Mouse (Mus musculus) adrenal gland, postnatal 25 days (tissue): ENCODE measurements around the gene Dab1. TPM values are rescaled to one million over a fixed set of nuclear protein-coding genes. Genes with fewer than 3 reads are reported as not detected.

Source experiments
- DNase-seq: peaks from one replicate; pipeline ENCODE4 v3.0.0; 2021; ENCODE audit warnings: mixed read lengths
- total RNA-seq: library from RNA; stranded (reverse); gene quantifications from 2 replicates; pipeline ENCODE4 v1.2.3, GENCODE M21; 2021

Gene Dab1
- total RNA-seq, 1 experiment from 2014 or later: 1.0 TPM

- no peak for DNase-seq
Observed at GRCm38 (mm10) chr4:104674706-104675105, 1055.5 kb downstream of the Dab1 start.

GRCm38 (mm10) chr4:104678234-104678633 lies 1059.1 kb downstream of the Dab1 start:
- DNase-seq: no peak

- no peak for DNase-seq
Observed at GRCm38 (mm10) chr4:104680475-104680874, 1061.3 kb downstream of the Dab1 start.

GRCm38 (mm10) chr4:104686137-104686809 lies 1067.1 kb downstream of the Dab1 start:
- no peak for DNase-seq

GRCm38 (mm10) chr4:104689047-104689446 lies 1069.9 kb downstream of the Dab1 start:
- no peak for DNase-seq

- no peak for DNase-seq
Observed at GRCm38 (mm10) chr4:104691026-104691425, 1071.9 kb downstream of the Dab1 start.

- no peak for DNase-seq
Observed at GRCm38 (mm10) chr4:104694188-104694587, 1075.0 kb downstream of the Dab1 start.

GRCm38 (mm10) chr4:104696522-104696921 lies 1077.4 kb downstream of the Dab1 start:
- DNase-seq: no peak

- DNase-seq: no peak
Observed at GRCm38 (mm10) chr4:104697703-104698102, 1078.5 kb downstream of the Dab1 start.

GRCm38 (mm10) chr4:104705664-104706645 lies 1086.8 kb downstream of the Dab1 start:
- no peak for DNase-seq

- DNase-seq: no peak
Observed at GRCm38 (mm10) chr4:104712338-104713083, 1093.4 kb downstream of the Dab1 start.

- no peak for DNase-seq
Observed at GRCm38 (mm10) chr4:104714925-104715519, 1095.9 kb downstream of the Dab1 start.

- no peak for DNase-seq
Observed at GRCm38 (mm10) chr4:104715857-104716256, 1096.7 kb downstream of the Dab1 start.

GRCm38 (mm10) chr4:104716506-104716905 lies 1097.3 kb downstream of the Dab1 start:
- no peak for DNase-seq

- peak; percentile 20 for DNase-seq
Observed at GRCm38 (mm10) chr4:104718973-104719795, 1100.0 kb downstream of the Dab1 start.

- DNase-seq: no peak
Observed at GRCm38 (mm10) chr4:104723527-104724045, 1104.4 kb downstream of the Dab1 start.

- no peak for DNase-seq
Observed at GRCm38 (mm10) chr4:104724258-104724657, 1105.1 kb downstream of the Dab1 start.

GRCm38 (mm10) chr4:104725673-104726072 lies 1106.5 kb downstream of the Dab1 start:
- DNase-seq: peak; percentile 17

- DNase-seq: no peak
Observed at GRCm38 (mm10) chr4:104729185-104729584, 1110.0 kb downstream of the Dab1 start.

- no peak for DNase-seq
Observed at GRCm38 (mm10) chr4:104746500-104746899, 1127.3 kb downstream of the Dab1 start.

- DNase-seq: no peak
Observed at GRCm38 (mm10) chr4:104754090-104754489, 1134.9 kb downstream of the Dab1 start.
